Mouse (Mus musculus) kidney, postnatal 0 days (tissue): Measurements from ENCODE around the gene Ap3s2. TPM values are rescaled to one million over a fixed set of nuclear protein-coding genes. Genes with fewer than 3 reads are reported as not detected.

Experiments
- ATAC-seq: fragments of 200-750 bp; cut with Nextera tagmentation; replicated peaks from 2 replicates; pipeline ENCODE4 v1.8.0; 2017; ENCODE audit warnings: low read depth, moderate number of reproducible peaks, moderate TSS enrichment, moderate library complexity; ENCODE audit not compliant: low FRiP score
- DNase-seq: peaks from one replicate; pipeline ENCODE4 v3.0.0-alpha.2; 2016; ENCODE audit warnings: low spot score
- H3K27ac ChIP-seq: fragments of 300-500 bp; sonication (generic); 2 replicates; pipeline ENCODE4 v1.5.1; 2014; ENCODE audit warnings: mild to moderate bottlenecking
- H3K27me3 ChIP-seq: fragments of 300-500 bp; sonication (generic); 2 replicates; pipeline ENCODE4 v1.6.1; 2014; ENCODE audit warnings: low read length, mixed read lengths; ENCODE audit not compliant: insufficient read depth
- H3K36me3 ChIP-seq: fragments of 300-500 bp; sonication (generic); 2 replicates; pipeline ENCODE4 v1.6.1; 2014; ENCODE audit warnings: low read length, mixed read lengths; ENCODE audit not compliant: insufficient read depth
- H3K4me1 ChIP-seq: fragments of 300-500 bp; sonication (generic); replicated peaks from 2 replicates; pipeline ENCODE4 v1.6.1; 2014; ENCODE audit warnings: antibody characterized with exemption, low read length, mixed read lengths; ENCODE audit not compliant: insufficient read depth
- H3K4me2 ChIP-seq: fragments of 300-500 bp; sonication (generic); 2 replicates; pipeline ENCODE4 v1.6.1; 2014; ENCODE audit warnings: mild to moderate bottlenecking, low read length, moderate library complexity, mixed read lengths
- H3K4me3 ChIP-seq: fragments of 300-500 bp; sonication (generic); replicated peaks from 2 replicates; pipeline ENCODE4 v1.5.1; 2014; ENCODE audit warnings: low read depth, low read length
- H3K9ac ChIP-seq: fragments of 300-500 bp; sonication (generic); 2 replicates; pipeline ENCODE4 v1.6.1; 2014; ENCODE audit warnings: low read depth, low read length
- H3K9me3 ChIP-seq: fragments of 300-500 bp; sonication (generic); replicated peaks from 2 replicates; pipeline ENCODE4 v1.6.1; 2016; ENCODE audit warnings: low read length, inconsistent platforms, mixed read lengths
- CTCF ChIP-seq: IDR thresholded peaks from 2 replicates; pipeline ENCODE4 v1.5.1; 2016; ENCODE audit warnings: antibody characterized with exemption, low read depth, mild to moderate bottlenecking, moderate library complexity
- WGBS: fragments of 180-500 bp; shearing (Covaris S2); extraction: QIAGEN DNeasy Blood & Tissue Kit; methylation state at CpG from one replicate; pipeline ENCODE4 v1.1.7; 2014; 5-methylcytosine and 5-hydroxymethylcytosine counted together
- polyA plus RNA-seq: library from polyadenylated mRNA; unstranded; fragments of >200 nt; fragmentation: Nextera tagmentation; extraction: Ambion mirVana; gene quantifications from 2 replicates; pipeline ENCODE4 v1.2.1, GENCODE M21; 2015

Ap3s2 gene
- polyA plus RNA-seq, 1 experiment from 2014 or later, result 37.7 TPM

DNA sequence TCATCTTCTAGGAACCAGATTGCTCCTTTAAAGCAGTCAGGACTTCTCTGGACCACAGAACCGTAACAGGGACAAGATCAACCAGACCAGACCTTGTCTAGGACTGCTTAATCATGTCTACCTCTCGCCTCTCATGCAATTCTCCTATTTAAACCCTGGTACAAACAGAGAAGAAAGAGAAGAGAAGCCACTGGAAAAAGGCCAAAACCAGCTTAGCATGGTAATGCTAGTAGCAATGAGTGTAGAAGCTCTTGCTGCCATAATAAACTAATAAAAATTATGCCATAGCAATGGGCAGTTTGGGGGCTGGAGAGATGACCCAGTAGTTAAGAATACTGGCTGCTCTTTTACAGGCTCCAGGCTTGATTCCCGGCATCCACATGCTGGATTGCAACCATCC, 13.5 kb downstream of the Ap3s2 start:
- no peak overlapping the region for H3K9ac ChIP-seq
- H3K27ac ChIP-seq, result no peak overlapping the region
- no peak overlapping the region for H3K4me2 ChIP-seq
- ATAC-seq, result no peak
- no peaks in the 10 kb centered on the region for H3K9me3 ChIP-seq
- no peak for DNase-seq
- no peaks in the 10 kb centered on the region for H3K4me1 ChIP-seq
- no peaks in the 10 kb centered on the region for H3K27me3 ChIP-seq
- peaks cover 23% of the 10 kb centered on the region for H3K36me3 ChIP-seq
- H3K4me3 ChIP-seq, result no peak overlapping the region
- 90% methylated on average over 3 of the region's 3 CpGs for WGBS
- TF ChIP-seq CTCF, result no peak

GRCm38 (mm10) chr7:79905193-79905592, 15.3 kb downstream of the Ap3s2 start:
- Histone ChIP-seq H3K9me3 (no peaks in the 10 kb centered on the region), H3K4me3 (no peak overlapping the region), H3K4me2 (no peak overlapping the region), H3K36me3 (peaks cover 30% of the 10 kb centered on the region), H3K27ac (no peak overlapping the region), H3K27me3 (no peaks in the 10 kb centered on the region), H3K9ac (no peak overlapping the region), H3K4me1 (no peaks in the 10 kb centered on the region)
- ATAC-seq, result no peak
- no peak for DNase-seq
- WGBS, result 97% methylated on average over 4 of the region's 4 CpGs
- TF ChIP-seq CTCF, result no peak

DNA sequence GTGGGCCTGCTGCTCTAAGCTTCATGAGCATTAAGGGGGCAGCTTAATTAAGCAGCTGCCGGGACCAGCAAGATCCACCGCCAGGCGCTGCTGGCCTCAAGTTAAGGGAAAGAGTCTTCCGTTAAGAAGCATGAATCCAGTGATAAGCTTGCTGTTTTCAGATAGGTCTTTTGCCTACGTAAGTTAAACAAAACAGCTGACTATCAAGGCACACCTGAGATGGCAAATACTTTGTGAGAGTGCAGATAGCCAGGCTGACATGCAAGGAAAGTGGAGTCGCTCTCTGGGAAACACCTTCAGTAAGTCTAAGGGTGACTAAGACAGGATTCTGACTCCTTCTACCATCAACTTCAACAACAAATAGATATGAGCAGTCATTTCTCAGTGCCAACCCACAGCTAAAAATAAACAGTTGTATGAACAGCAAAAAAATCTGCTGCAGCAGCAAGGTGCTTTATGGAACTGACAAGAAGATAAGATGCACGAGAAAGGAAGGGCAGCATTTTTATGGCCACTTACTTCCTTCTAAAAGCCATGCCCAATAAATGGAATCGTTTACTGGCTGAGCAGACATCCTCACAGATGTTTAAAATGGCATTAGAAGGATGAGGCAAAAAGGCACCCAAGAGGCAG, 17.2 kb downstream of the Ap3s2 start:
- Histone ChIP-seq H3K27me3 (no peaks in the 10 kb centered on the region), H3K4me3 (no peak overlapping the region), H3K4me2 (no peak overlapping the region), H3K36me3 (peaks cover 17% of the 10 kb centered on the region), H3K4me1 (no peaks in the 10 kb centered on the region), H3K9ac (no peak overlapping the region), H3K27ac (no peak overlapping the region), H3K9me3 (no peaks in the 10 kb centered on the region)
- 83% methylated on average over 8 of the region's 8 CpGs for WGBS
- ATAC-seq (no peak), DNase-seq (no peak)
- no peak for TF ChIP-seq CTCF

DNA sequence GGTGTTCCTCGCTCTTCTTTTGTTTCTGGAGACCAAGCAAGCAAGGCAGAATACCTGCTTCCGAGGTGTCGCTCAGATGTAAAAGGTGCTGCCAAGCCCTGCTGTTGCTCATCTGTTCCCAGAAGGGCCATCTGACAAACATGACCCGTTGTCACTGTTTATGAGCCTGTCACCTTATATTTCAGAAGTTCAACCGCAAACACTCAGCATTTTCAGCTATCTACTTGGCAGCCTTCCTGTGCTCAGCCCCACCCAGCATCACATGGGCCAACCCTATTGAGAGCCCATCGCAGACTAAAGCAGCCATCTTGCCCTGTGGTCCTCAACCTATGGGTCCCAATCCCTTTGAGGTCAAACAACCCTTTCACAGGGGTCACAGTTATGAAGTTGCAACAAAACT, 19.7 kb downstream of the Ap3s2 start:
- TF ChIP-seq CTCF, result no peak
- H3K36me3 ChIP-seq, result peaks cover 17% of the 10 kb centered on the region
- 90% methylated on average over 6 of the region's 6 CpGs for WGBS
- H3K9ac ChIP-seq, result no peak overlapping the region
- H3K27ac ChIP-seq, result no peak overlapping the region
- H3K9me3 ChIP-seq, result no peaks in the 10 kb centered on the region
- H3K4me3 ChIP-seq, result no peak overlapping the region
- ATAC-seq (no peak), DNase-seq (no peak)
- no peaks in the 10 kb centered on the region for H3K4me1 ChIP-seq
- H3K27me3 ChIP-seq, result no peaks in the 10 kb centered on the region
- H3K4me2 ChIP-seq, result no peak overlapping the region

GRCm38 (mm10) chr7:79895225-79895624, 25.2 kb downstream of the Ap3s2 start:
- no peak for DNase-seq
- Histone ChIP-seq H3K27me3 (no peaks in the 10 kb centered on the region), H3K27ac (peak overlapping the region; percentile 57; the same call in 1 of the 2 replicates), H3K36me3 (no peaks in the 10 kb centered on the region), H3K4me3 (no peak overlapping the region), H3K4me1 (peaks cover 9% of the 10 kb centered on the region; the same call in 1 of the 2 replicates), H3K9ac (no peak overlapping the region), H3K4me2 (no peak overlapping the region), H3K9me3 (no peaks in the 10 kb centered on the region)
- no peak for TF ChIP-seq CTCF
- WGBS, result 70% methylated on average over 3 of the region's 3 CpGs
- ATAC-seq, result 0 out of 2 replicates have a peak, but pooled peaks have one; percentile 52

- WGBS, result 80% methylated on average over 1 of the region's 1 CpGs
- TF ChIP-seq CTCF, result no peak
- Histone ChIP-seq H3K27me3 (no peaks in the 10 kb centered on the region), H3K36me3 (no peaks in the 10 kb centered on the region), H3K4me2 (no peak overlapping the region), H3K9me3 (no peaks in the 10 kb centered on the region), H3K27ac (peak overlapping the region; percentile 57), H3K4me3 (no peak overlapping the region), H3K4me1 (peaks cover 9% of the 10 kb centered on the region; the same call in 1 of the 2 replicates), H3K9ac (no peak overlapping the region)
- no peak for ATAC-seq
- no peak for DNase-seq
Measured at GRCm38 (mm10) chr7:79894790-79895189, 25.7 kb downstream of the Ap3s2 start.
